Mouse (Mus musculus): Measurements from ENCODE around the gene Zer1. TPM values are rescaled to one million over a fixed set of nuclear protein-coding genes. Genes with fewer than 3 reads are reported as not detected.
A peak's percentile ranks its signal among the peaks of the same experiment; 100 is the strongest.
"Not testable (repeated sequence)": the region's sequence is repeated elsewhere in the genome, so short reads cannot be mapped to it uniquely, and the experiment has no call there.

The Zer1 gene
- polyA plus RNA-seq, 1 experiment from 2014 or later: 8.9 TPM

GRCm38 (mm10) chr2:30134928-30135620, 10.7 kb upstream of the Zer1 start:
- DNase-seq (no peak), ATAC-seq (ENCODE audit: insufficient read depth) (no peak)
- 67% methylated on average over 10 of the region's 10 CpGs for WGBS
- Histone ChIP-seq H3K4me3 (ENCODE audit: low read depth, low read length) (peak overlapping the region; percentile 66), H3K4me2 (peak overlapping the region; percentile 67), H3K36me3 (ENCODE audit: insufficient read depth) (peaks cover 40% of the 10 kb centered on the region), H3K27me3 (ENCODE audit: insufficient read depth, low read length) (no peaks in the 10 kb centered on the region), H3K9me3 (ENCODE audit: low read depth, low read length) (no peaks in the 10 kb centered on the region), H3K4me1 (ENCODE audit: insufficient read depth) (peaks cover 5% of the 10 kb centered on the region; the same call in 1 of the 2 replicates), H3K9ac (peak overlapping the region; percentile 71), H3K27ac (ENCODE audit: low read depth) (no peak overlapping the region)
- no peak for TF ChIP-seq CTCF (IDR thresholded peaks at IDR 0.05; ENCODE audit: low read depth)

DNA sequence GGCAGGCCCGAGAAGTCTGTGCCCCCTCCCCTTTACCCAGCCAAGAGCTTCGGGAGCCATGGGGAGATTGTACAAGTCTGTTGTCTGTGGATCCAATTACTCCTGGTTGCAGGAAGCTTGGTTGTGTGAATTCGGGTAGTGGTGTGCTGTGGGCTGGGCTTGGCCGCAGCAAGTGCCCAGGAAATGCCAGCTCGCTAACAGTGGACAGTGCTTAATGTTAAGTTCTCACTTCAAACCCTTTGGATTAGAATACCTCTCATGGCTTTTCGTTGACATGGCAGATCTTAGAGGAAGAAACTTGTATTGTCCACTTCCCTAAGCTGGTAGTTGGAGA, 10.0 kb upstream of the Zer1 start:
- Histone ChIP-seq H3K27ac (ENCODE audit: low read depth) (peak overlapping the region; percentile 83; the same call in 1 of the 2 replicates), H3K36me3 (ENCODE audit: insufficient read depth) (peaks cover 35% of the 10 kb centered on the region), H3K9ac (peak overlapping the region; percentile 71), H3K9me3 (ENCODE audit: low read depth, low read length) (no peaks in the 10 kb centered on the region), H3K4me2 (peak overlapping the region; percentile 67), H3K27me3 (ENCODE audit: insufficient read depth, low read length) (no peaks in the 10 kb centered on the region), H3K4me3 (ENCODE audit: low read depth, low read length) (peak overlapping the region; percentile 66), H3K4me1 (ENCODE audit: insufficient read depth) (peaks cover 5% of the 10 kb centered on the region; the same call in 1 of the 2 replicates)
- DNase-seq (no peak), ATAC-seq (ENCODE audit: insufficient read depth) (no peak)
- no peak for TF ChIP-seq CTCF (IDR thresholded peaks at IDR 0.05; ENCODE audit: low read depth)
- WGBS: 14% methylated on average over 6 of the region's 6 CpGs

DNA sequence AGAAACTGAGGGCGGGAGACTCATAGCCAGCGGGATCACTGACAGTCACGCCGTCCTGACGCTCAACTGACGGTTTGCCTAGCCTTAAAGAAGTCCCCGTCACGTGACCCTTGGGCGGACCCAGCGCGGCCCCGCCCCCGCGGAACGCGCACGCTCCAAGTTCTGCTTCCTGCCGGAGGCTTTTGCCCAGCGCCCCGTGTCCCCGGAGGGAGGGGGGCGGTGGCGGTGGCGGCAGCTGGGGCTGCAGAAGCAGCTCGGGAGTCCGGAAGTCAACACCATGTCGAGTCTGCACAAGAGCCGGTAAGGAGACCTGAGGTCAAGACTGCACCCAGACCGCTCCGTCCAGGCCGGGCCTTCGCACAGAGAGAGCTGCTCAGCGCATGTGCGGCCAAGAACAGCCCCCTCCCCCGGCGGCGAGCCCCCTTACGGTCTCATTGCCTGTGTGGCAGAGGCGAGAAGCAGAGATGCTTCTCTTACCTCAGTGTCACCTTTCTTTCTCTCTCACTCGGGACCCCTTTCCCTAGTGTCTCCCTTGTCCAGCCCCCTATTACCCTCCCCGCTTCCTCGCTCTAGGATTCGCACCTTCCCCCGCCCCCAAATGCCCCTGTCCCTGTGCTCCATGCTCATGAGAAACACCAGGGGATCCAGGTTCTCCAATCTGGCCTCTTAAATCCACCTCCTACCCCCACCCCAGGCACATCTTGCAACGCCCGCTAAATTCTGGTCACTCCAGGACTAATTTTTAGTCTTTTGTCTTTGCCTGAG, 9.4 kb upstream of the Zer1 start, which contains the start of gene Tbc1d13:
TSS of gene Tbc1d13 (plus strand) at position 134 of the 765 bp plus-strand sequence.
- Histone ChIP-seq H3K9me3 (ENCODE audit: low read depth, low read length) (no peaks in the 10 kb centered on the region), H3K9ac (peak within 1 kb of the TSS; percentile 71), H3K4me1 (ENCODE audit: insufficient read depth) (peaks cover 5% of the 10 kb centered on the region; the same call in 1 of the 2 replicates), H3K27ac (ENCODE audit: low read depth) (peak within 1 kb of the TSS; percentile 83), H3K4me3 (ENCODE audit: low read depth, low read length) (peak within 1 kb of the TSS; percentile 66), H3K27me3 (ENCODE audit: insufficient read depth, low read length) (no peaks in the 10 kb centered on the region), H3K36me3 (ENCODE audit: insufficient read depth) (peaks cover 31% of the 10 kb centered on the region), H3K4me2 (peak within 1 kb of the TSS; percentile 67)
- peak; percentile 95 for ATAC-seq (ENCODE audit: insufficient read depth)
- no peak for TF ChIP-seq CTCF (IDR thresholded peaks at IDR 0.05; ENCODE audit: low read depth)
- peak; percentile 98 for DNase-seq
- WGBS: under 1% methylated on average over 46 of the region's 46 CpGs

- Histone ChIP-seq H3K4me2 (peak overlapping the region; percentile 67), H3K4me1 (ENCODE audit: insufficient read depth) (peaks cover 5% of the 10 kb centered on the region; the same call in 1 of the 2 replicates), H3K36me3 (ENCODE audit: insufficient read depth) (peaks cover 24% of the 10 kb centered on the region), H3K27me3 (ENCODE audit: insufficient read depth, low read length) (no peaks in the 10 kb centered on the region), H3K4me3 (ENCODE audit: low read depth, low read length) (peak overlapping the region; percentile 66), H3K9ac (peak overlapping the region; percentile 71), H3K9me3 (ENCODE audit: low read depth, low read length) (no peaks in the 10 kb centered on the region), H3K27ac (ENCODE audit: low read depth) (peak overlapping the region; percentile 83)
- TF ChIP-seq CTCF (IDR thresholded peaks at IDR 0.05; ENCODE audit: low read depth): no peak
- 17% methylated on average over 16 of the region's 16 CpGs for WGBS
- ATAC-seq (ENCODE audit: insufficient read depth) (peak; percentile 39; the same call in 1 of the 2 replicates), DNase-seq (peak; percentile 39)
These were observed 8.6 kb upstream of the Zer1 start for GRCm38 (mm10) chr2:30132801-30133612.

- not testable (repeated sequence) for H3K4me2 ChIP-seq; H3K9ac ChIP-seq; ATAC-seq (ENCODE audit: insufficient read depth); DNase-seq; H3K27ac ChIP-seq (ENCODE audit: low read depth); H3K4me3 ChIP-seq (ENCODE audit: low read depth, low read length); H3K9me3 ChIP-seq (ENCODE audit: low read depth, low read length); H3K27me3 ChIP-seq (ENCODE audit: insufficient read depth, low read length); H3K4me1 ChIP-seq (ENCODE audit: insufficient read depth)
- TF ChIP-seq CTCF (IDR thresholded peaks at IDR 0.05; ENCODE audit: low read depth): peak; percentile 12; the same call in 1 of the 2 replicates
- H3K36me3 ChIP-seq (ENCODE audit: insufficient read depth): peaks cover 11% of the 10 kb centered on the region
- 60% methylated on average over 5 of the region's 5 CpGs for WGBS
These were observed 6.9 kb upstream of the Zer1 start for GRCm38 (mm10) chr2:30131240-30131639.

GRCm38 (mm10) chr2:30130156-30130555, 5.8 kb upstream of the Zer1 start:
- TF ChIP-seq CTCF (IDR thresholded peaks at IDR 0.05; ENCODE audit: low read depth): no peak
- Histone ChIP-seq H3K9me3 (ENCODE audit: low read depth, low read length) (no peaks in the 10 kb centered on the region), H3K4me2 (no peak overlapping the region), H3K4me1 (ENCODE audit: insufficient read depth) (peaks cover 5% of the 10 kb centered on the region; the same call in 1 of the 2 replicates), H3K27me3 (ENCODE audit: insufficient read depth, low read length) (no peaks in the 10 kb centered on the region), H3K27ac (ENCODE audit: low read depth) (no peak overlapping the region), H3K4me3 (ENCODE audit: low read depth, low read length) (no peak overlapping the region), H3K36me3 (ENCODE audit: insufficient read depth) (0 out of 2 replicates have a peak, but pooled peaks cover 3% of the 10 kb centered on the region), H3K9ac (no peak overlapping the region)
- ATAC-seq (ENCODE audit: insufficient read depth) (no peak), DNase-seq (no peak)
- WGBS: 73% methylated on average over 4 of the region's 4 CpGs

All from lung, embryonic 14.5 days (tissue).